Mouse (Mus musculus) inflammation-experienced regulatory T-cells, adult 6 months (primary cell): ENCODE measurements at regions not wholly inside any gene's neighbourhood (a gene's known extent, or its start where the extent isn't known, plus 50 kb on each side); places are given as distances from the start of the nearest gene placed in this dataset.

ENCODE experiments used
- ATAC-seq: one replicate; pipeline ENCODE4 v1.8.0; 2017

- ATAC-seq, result no peak
Measured at GRCm38 (mm10) chr15:97501420-97501819, 204.2 kb downstream of the Rpap3 start.

DNA sequence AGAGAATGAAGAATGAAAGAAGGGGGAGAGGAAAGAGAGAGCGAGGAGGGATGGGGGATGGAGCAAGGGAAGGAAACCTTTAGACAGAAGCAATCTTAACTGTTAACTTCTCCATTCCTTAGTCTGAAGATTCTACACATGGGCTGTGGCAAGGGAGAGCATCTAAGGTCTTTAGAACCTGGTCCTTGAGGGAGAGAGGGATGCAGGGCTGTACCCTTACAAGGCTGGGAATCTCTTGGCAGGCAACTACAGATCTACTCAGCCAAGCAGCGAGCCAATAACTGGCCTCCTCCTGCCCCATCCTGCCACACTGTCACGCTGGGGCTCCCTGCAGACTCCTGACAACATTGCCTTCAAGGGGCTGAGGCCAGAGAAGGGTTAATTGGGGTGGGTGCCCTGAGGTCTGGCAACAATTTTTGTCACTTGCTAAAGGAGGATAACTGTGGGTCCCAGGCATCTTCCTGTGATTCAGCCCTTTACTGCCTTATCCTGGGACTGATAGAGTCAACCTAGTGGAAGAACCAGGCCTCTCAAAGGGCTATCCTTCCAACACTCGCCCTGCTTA, 205.7 kb downstream of the Rpap3 start:
- ATAC-seq, result no peak

GRCm38 (mm10) chr15:97499240-97499639, 206.4 kb downstream of the Rpap3 start:
- no peak for ATAC-seq

DNA sequence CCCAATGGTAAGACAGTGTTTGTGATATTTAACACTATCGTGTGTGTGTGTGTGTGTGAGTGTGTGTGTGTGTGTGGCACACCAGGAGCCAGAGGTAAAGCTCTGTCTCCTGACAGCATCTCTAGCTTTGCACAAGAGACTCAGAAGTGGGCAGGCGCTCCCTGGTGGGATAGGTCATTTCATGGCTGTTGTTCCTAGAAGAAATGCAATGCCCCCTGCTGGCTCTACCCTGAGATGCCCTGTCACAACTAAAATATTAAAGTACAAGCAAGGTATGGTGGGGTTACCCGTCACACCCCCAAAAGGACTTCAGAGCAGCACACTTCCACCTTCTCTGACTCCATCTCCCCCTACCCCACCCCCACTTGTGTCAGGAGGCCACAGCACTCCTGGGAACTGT, 207.2 kb downstream of the Rpap3 start:
- ATAC-seq, result peak; percentile 67

DNA sequence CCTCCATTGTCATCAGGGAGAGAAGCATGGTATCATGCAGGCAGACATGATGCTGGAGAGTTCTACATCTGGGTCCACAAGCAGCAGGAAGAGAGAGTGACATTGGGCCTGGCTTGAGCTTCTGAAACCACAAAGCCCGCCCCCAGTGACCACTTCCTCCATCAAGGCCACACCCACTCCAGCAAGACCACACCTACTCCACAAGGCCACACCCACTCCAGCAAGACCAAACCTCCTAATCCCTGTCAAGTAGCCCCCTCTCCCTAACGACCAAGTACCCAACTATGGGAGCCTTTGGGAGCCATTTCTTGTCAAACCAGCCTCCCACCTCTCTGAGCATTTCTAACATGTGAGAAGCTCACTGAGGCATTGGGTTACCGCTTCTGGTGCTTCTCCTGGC, 209.6 kb downstream of the Rpap3 start:
- ATAC-seq, result no peak

- no peak for ATAC-seq
Measured at GRCm38 (mm10) chr15:97493340-97493739, 212.3 kb downstream of the Rpap3 start.

DNA sequence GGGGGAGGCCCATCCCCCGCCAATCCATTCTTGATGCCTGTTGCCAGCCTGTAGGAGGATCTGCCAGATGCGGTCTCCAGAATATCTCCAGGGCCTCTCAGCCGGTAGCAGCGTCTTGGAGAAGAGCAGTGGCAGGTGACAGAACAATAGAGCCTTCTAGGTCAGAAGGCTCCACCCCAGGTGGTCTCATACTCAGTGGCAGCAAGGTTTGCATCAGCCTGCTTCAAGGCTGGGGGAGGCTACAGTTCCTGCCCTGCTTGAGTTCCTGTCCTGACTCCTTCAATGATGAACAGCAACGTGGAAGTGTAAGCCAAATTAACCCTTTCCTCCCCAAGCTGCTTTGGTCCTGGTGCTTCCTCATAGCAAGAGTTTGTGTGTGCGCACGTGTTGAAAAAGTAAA, 213.8 kb downstream of the Rpap3 start:
- no peak for ATAC-seq

DNA sequence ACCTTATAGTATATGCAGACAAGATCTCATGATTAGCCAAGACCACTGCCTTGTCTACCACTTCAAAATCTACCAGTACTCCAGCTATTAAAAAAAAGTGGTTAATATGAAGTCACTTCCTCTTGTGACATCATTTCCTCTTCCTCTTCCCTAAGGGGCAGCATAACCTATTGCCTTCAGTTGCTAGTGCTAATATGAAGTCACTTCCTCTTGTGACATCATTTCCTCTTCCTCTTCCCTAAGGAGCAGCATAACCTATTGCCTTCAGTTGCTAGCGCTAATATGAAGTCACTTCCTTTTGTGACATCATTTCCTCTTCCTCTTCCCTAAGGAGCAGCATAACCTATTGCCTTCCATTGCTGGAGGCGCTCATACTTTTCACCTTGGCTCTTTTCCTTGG, 218.2 kb downstream of the Rpap3 start:
- ATAC-seq, result no peak

DNA sequence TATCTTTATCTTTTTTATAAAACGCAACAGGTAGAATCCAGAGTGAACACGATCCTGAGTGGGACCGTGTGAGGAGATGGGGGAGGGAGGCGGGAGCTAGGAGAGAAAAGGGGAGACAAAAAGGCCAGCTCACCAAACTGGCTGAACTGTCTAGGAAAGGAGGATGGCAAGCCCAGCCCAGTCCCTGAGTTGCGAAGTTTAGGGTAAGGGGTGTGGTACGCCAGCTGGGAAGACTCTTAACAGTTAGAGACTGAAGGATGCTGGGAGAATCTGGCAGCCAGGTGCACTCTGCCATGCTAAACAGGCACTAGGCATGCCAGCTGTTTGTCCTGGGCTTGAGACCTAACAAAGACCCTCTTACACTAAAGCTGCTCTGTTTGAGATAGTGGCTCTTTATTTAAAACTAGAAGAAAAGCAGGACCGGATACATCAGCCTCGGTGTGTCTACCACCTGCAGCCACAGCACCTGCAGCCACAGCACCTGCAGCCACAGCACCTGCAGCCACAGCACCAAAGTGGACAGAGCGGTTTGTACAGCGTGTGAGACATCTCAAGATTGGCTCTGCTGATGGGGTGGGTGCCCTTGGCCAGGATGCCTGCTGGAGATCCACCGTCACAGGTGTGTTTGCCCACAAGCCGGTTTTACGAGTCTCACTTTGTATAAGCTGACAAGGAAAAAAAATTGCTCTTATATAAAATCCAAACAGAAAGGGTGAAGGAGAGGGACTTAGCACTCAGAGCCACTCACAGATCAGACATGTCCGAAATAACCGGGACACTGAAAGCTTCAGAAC, 225.1 kb upstream of the Amigo2 start:
- no peak for ATAC-seq

DNA sequence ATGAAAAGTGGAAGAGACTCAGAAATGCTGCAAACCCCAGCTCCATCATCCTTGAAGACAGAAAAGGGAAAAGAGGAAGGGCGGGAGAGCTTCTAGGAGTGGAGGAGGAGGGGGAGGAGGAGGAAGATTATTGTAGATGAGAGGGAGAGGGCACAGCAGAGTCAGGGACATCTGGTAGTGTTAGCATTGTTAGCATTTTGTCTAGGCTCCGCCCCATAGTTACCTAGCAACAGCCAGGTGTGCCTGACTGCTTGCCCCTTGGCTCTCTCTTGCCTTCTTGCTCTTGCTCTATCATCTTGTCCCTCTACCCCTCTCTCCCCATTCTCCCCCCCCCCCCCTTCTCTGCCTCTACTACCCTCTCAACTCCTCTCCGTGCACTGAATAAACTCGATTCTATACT, 224.4 kb upstream of the Amigo2 start:
- ATAC-seq, result no peak

DNA sequence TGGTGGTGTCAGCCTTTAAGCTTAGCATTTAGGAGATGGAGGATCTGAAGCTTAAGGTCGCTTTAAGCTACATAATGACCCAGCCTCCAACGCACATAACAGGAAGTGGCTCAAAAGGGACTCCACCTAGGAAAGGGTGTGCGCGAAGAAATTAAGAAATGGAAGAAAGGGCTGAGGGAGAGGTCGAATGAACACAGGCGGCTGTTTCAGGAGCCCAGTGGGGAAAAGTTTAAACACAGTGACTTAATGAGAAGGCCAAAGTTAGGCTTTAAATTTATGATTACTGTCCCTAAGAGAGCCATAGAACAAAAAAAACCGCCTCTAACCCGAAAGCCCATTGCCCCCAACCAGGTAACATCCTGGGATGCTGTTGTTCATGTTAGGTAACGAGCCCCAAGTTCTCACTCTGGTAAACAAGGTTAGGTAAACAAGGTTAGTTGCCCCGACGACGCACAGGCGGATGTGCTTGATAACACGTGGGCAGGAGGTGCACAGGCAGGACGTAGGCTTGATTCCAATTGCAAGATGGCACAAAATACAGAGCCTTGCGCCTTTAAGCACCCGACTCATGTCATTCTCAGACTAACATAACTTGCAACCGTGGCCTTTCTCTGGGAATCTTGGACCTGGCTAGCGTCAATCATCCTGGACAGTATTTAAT, 222.7 kb upstream of the Amigo2 start:
- peak; percentile 81 for ATAC-seq

GRCm38 (mm10) chr15:97468732-97469683, 221.9 kb upstream of the Amigo2 start:
- ATAC-seq, result peak; percentile 53

DNA sequence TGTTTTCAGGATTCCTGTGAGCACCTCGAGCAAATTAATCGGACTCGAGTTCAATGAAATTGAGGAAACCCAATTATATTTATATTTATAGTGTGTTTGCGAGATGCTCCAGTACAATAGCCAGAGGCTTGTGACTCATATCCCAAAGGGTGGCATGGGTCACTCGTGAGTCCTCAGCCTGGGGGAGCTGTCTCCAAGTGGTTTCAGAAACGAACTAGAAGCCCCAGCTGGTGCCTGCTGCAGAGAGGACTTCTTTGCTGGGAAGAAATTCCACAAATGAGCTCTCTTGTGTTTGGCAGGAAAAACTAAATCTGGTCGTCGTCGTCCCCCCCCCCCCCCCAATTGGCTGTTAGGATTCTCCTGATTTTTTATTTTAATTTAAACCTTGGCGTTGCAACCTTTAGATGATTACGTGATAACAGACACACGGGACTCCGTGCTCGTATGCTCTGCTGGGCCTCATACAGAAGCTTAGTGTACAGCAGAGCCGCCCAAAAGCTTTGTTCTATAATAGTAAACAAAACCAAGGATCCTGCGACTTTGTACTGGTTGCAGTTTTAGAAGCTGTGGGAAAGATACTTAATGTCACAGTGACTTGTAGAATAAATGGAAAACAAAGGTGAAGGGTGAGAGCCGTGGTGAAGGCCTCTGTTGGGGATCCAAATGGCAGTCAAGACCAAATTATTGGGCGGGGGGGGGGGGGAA, 220.8 kb upstream of the Amigo2 start:
- no peak for ATAC-seq

GRCm38 (mm10) chr15:97466906-97467465, 219.9 kb upstream of the Amigo2 start:
- no peak for ATAC-seq

DNA sequence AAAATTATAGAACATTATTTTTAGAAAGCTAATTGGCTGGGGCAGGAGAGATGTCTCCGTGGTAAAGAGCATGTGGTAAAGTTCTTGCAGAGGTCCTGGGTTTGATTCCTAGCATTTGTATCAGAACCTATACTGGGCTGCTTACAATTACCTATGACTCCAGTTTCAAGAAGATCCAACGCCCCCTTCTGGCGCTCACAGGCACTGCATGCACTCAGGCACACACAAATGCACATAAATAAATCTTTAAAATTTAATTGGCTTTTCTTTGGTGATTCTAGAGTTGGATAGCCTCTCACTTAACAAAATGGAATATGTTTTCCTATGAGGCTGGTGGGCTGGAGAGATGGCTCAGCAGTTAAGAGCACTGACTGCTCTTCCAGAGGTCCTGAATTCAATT, 219.0 kb upstream of the Amigo2 start:
- no peak for ATAC-seq

DNA sequence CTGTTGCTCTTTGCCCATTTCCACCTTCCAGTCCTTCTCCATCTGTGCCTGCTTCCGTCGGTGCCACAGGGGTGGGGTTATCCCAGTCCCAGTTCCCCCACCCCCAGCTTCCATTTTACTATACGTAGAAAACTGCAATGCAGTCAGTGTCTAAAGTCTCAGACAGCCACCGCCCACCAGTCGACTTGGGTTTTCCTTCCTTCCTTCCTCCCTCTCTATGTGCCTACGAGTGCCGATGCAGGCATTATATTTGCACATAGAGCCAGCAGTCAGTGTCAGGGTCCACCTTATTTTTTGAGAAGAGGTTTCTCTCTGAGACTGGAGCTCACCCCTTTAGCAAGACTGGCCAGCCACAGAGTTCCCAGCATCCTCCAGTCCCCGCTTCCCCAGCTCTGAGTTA, 218.3 kb upstream of the Amigo2 start:
- no peak for ATAC-seq

GRCm38 (mm10) chr15:97464737-97465136, 217.7 kb upstream of the Amigo2 start:
- ATAC-seq, result no peak

GRCm38 (mm10) chr15:97462587-97462986, 215.5 kb upstream of the Amigo2 start:
- no peak for ATAC-seq

GRCm38 (mm10) chr15:97462006-97462405, 214.9 kb upstream of the Amigo2 start:
- no peak for ATAC-seq

- no peak for ATAC-seq
Measured at GRCm38 (mm10) chr15:97461060-97461459, 214.0 kb upstream of the Amigo2 start.

DNA sequence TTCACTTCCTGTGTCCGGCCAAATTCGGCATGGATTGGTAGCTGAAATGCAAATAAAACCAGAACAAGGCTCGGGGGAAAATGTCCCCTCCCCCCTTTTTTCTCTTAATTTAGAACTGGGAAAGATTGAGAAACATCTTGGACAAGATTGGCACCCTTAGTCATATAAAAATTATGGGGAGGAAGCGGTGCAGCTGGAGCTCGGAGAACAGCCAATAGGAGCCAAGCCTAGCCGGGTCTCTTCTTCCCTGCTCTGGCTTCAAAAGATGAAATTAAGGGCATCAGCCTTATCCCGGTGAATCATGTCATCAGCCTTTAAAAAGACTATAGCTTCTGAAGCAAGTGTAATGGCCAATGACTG, 213.3 kb upstream of the Amigo2 start:
- no peak for ATAC-seq
